Mouse (Mus musculus) central nervous system, embryonic 14 days (tissue): ENCODE data around the gene Poc1b. TPM values are rescaled to one million over a fixed set of nuclear protein-coding genes. Genes with fewer than 3 reads are reported as not detected.

Experiments
- polyA plus RNA-seq: library from polyadenylated mRNA; depleted of rRNA; stranded (reverse); fragments of >200 nt; gene quantifications from 2 replicates; pipeline ENCODE4 v1.2.3, GENCODE M21; 2012; rRNA removed

The Poc1b gene
- 25.7 and 33.2 TPM in 2 replicates for polyA plus RNA-seq

GRCm38 (mm10) chr10:99106703-99107631 lies at the start of gene Poc1b:
TSS of gene Poc1b (plus strand) at chr10:99107036.

DNA sequence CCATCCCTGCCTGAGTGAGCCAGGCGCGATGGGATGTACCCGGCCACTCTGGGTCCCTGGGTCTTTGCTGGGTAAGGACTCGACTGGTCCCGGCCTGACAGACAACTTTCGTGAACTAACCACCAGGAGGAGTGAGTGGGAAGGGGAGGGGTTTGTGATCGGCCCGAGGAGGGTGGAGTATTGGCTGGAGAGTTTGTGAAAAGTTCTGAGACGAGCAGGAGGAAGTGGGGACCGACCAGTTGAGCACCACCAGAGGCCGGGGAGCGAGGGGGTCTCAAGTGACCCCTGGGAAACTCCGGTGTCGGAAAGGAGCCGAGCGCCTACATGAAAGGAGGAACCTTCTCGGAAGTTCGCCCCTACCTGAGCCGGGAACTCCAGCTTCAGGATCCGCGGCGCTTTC lies 1.1 kb downstream of the Poc1b start, which contains the start of gene Galnt4:
Galnt4 (plus strand) TSS at position 196 of the 400 bp plus-strand sequence.

DNA sequence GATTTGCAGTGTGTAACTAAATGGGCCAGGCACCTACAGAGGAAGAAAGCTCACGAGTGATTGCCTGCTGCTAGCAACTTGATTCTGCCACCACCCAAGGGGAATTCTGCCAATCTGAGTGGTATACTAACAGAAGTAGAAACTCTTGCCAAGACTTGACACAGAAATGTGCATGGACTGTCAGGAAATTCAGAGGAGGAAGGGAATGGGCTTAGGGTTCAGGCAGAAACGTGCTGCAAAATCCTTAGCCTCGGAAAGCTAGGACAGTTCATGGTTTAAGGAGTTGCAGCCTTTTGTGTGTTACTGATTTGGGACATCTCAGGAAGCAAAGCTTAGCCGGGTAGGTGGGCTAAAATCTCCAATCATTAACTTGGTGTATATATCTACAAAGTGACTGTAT lies 19.4 kb downstream of the Poc1b start, which contains the start of gene Phxr2:
Phxr2 (minus strand) TSS at position 101 of the 400 bp plus-strand sequence.

Other genes starting within 250 kb of the Poc1b start
- 65.6 and 69.6 TPM in 2 replicates for gene Atp2b1, start 192.6 kb upstream of the Poc1b start, polyA plus RNA-seq
- gene Galnt4, start 1.1 kb downstream of the Poc1b start, polyA plus RNA-seq, result 1.6 and 2.0 TPM in 2 replicates
- gene Phxr2, start 19.3 kb downstream of the Poc1b start, polyA plus RNA-seq, result not detected in 2 replicates
- gene Dusp6, start 156.2 kb downstream of the Poc1b start, polyA plus RNA-seq, result 26.5 and 33.4 TPM in 2 replicates